Comparison of ENCODE assay signal across 11 mouse cellular contexts in genomic region chr9:51735180-51736034, GRCm38 (mm10). TPM values are rescaled to one million over a fixed set of nuclear protein-coding genes. Genes with fewer than 3 reads are reported as not detected.
DNase-seq lines count a peak whose midpoint lies in the region; ATAC-seq and TF ChIP-seq lines count a peak whose summit lies in the region.
"Had no signal": no experiment of that assay in that cellular context is flagged by ENCODE, and none has a peak within 500 bp of the region (broad histone marks: within the 10 kb centered on the region; RNA-seq: fewer than 3 reads in every experiment).

No protein-coding gene starts in this region.

- H3K4me2 ChIP-seq in liver, embryonic 11.5 days: no peak overlapping the region
- 0 out of 2 replicates have a peak overlapping the region, but pooled peaks have one; percentile 6 for H3K4me2 ChIP-seq in forebrain, embryonic 15.5 days (replicated peaks)
- H3K4me2 ChIP-seq in limb, embryonic 11.5 days (ENCODE audit: low read depth, severe bottlenecking): no peak overlapping the region
- no peak overlapping the region for H3K4me2 ChIP-seq in midbrain, embryonic 16.5 days (ENCODE audit: low read length)
- H3K4me2 ChIP-seq in intestine, postnatal 0 days (replicated peaks; ENCODE audit: low read depth): no peak overlapping the region

- H3K4me1 ChIP-seq in liver, embryonic 11.5 days (replicated peaks; ENCODE audit: control insufficient read depth, insufficient read depth, low read length): no peaks in the 10 kb centered on the region
- H3K4me1 ChIP-seq in forebrain, embryonic 15.5 days: peaks cover 32% of the 10 kb centered on the region
- H3K4me1 ChIP-seq in limb, embryonic 11.5 days (ENCODE audit: control insufficient read depth, insufficient read depth, low read length): peaks cover 5% of the 10 kb centered on the region; the same call in 1 of the 2 replicates
- H3K4me1 ChIP-seq in midbrain, embryonic 16.5 days (ENCODE audit: control insufficient read depth, insufficient read depth, low read length): peaks cover 20% of the 10 kb centered on the region
- no peaks in the 10 kb centered on the region for H3K4me1 ChIP-seq in intestine, postnatal 0 days (replicated peaks; ENCODE audit: control insufficient read depth, insufficient read depth, low read length)
- H3K4me1 ChIP-seq: heart, embryonic 10.5 days had no signal

- DNase-seq in liver: peak; percentile 5
- no peak for DNase-seq in liver, embryonic 11.5 days (ENCODE audit: low spot score)
- peak; percentile 25 for DNase-seq in limb, embryonic 11.5 days (ENCODE audit: low spot score)
- no peak for DNase-seq in thymus, postnatal 4 days
- DNase-seq in right cerebral cortex, postnatal 36 days (ENCODE audit: low spot score in 2 of 2): no peak
- DNase-seq: cerebellum, adult 11 months; left cerebral cortex, postnatal 4 days had no signal

- H3K27me3 ChIP-seq in liver, embryonic 11.5 days (replicated peaks; ENCODE audit: control insufficient read depth, insufficient read depth, low read length): no peaks in the 10 kb centered on the region
- no peaks in the 10 kb centered on the region for H3K27me3 ChIP-seq in forebrain, embryonic 15.5 days
- no peaks in the 10 kb centered on the region for H3K27me3 ChIP-seq in limb, embryonic 11.5 days (ENCODE audit: control insufficient read depth, insufficient read depth, low read length)
- no peaks in the 10 kb centered on the region for H3K27me3 ChIP-seq in midbrain, embryonic 16.5 days (ENCODE audit: control insufficient read depth, insufficient read depth, low read depth, low read length)
- no peaks in the 10 kb centered on the region for H3K27me3 ChIP-seq in intestine, postnatal 0 days (replicated peaks; ENCODE audit: control insufficient read depth, insufficient read depth, low read length)

- H3K4me3 ChIP-seq in liver, embryonic 11.5 days (ENCODE audit: low read depth, low read length): no peak overlapping the region
- H3K4me3 ChIP-seq in forebrain, embryonic 15.5 days: no peak overlapping the region
- no peak overlapping the region for H3K4me3 ChIP-seq in limb, embryonic 11.5 days (ENCODE audit: low read depth, low read length)
- H3K4me3 ChIP-seq in midbrain, embryonic 16.5 days (ENCODE audit: low read depth, low read length): no peak overlapping the region
- no peak overlapping the region for H3K4me3 ChIP-seq in intestine, postnatal 0 days (ENCODE audit: low read depth, low read length)
- H3K4me3 ChIP-seq: heart, embryonic 10.5 days had no signal

- no peak for TF ChIP-seq CTCF in intestine, postnatal 0 days (IDR thresholded peaks at IDR 0.05; ENCODE audit: low read depth)

- ATAC-seq in liver, embryonic 11.5 days (replicated peaks; ENCODE audit: low FRiP score): no peak
- peak; percentile 68 for ATAC-seq in forebrain, embryonic 15.5 days (replicated peaks)
- no peak for ATAC-seq in limb, embryonic 11.5 days (ENCODE audit: insufficient number of reproducible peaks, low FRiP score, low TSS enrichment, low read depth)
- ATAC-seq in midbrain, embryonic 16.5 days: 0 out of 2 replicates have a peak, but pooled peaks have one; percentile 23
- ATAC-seq in intestine, postnatal 0 days: no peak

- 61% methylated on average over 9 of the region's 9 CpGs for WGBS in liver, embryonic 11.5 days
- WGBS in forebrain, embryonic 15.5 days: 25% methylated on average over 9 of the region's 9 CpGs
- 42% methylated on average over 9 of the region's 9 CpGs for WGBS in limb, embryonic 11.5 days
- WGBS in midbrain, embryonic 16.5 days: 47% methylated on average over 9 of the region's 9 CpGs
- 45% methylated on average over 9 of the region's 9 CpGs for WGBS in intestine, postnatal 0 days

- H3K9ac ChIP-seq in liver, embryonic 11.5 days (ENCODE audit: low read depth, low read length): no peak overlapping the region
- H3K9ac ChIP-seq in forebrain, embryonic 15.5 days (replicated peaks): peak overlapping the region; percentile 24; the same call in 1 of the 2 replicates
- no peak overlapping the region for H3K9ac ChIP-seq in limb, embryonic 11.5 days (ENCODE audit: low read length)
- H3K9ac ChIP-seq in midbrain, embryonic 16.5 days (ENCODE audit: low read depth, low read length): no peak overlapping the region
- no peak overlapping the region for H3K9ac ChIP-seq in intestine, postnatal 0 days (ENCODE audit: low read depth, low read length)

- no peak overlapping the region for H3K27ac ChIP-seq in liver, embryonic 11.5 days (ENCODE audit: low read depth, low read length)
- peak overlapping the region; percentile 60 for H3K27ac ChIP-seq in forebrain, embryonic 15.5 days (replicated peaks)
- H3K27ac ChIP-seq in limb, embryonic 11.5 days (replicated peaks; ENCODE audit: low read depth, low read length): no peak overlapping the region
- peak overlapping the region; percentile 17; the same call in 1 of the 2 replicates for H3K27ac ChIP-seq in midbrain, embryonic 16.5 days (ENCODE audit: low read length)
- no peak overlapping the region for H3K27ac ChIP-seq in intestine, postnatal 0 days (ENCODE audit: low read depth, low read length)
- H3K27ac ChIP-seq: heart, embryonic 10.5 days had no signal

- no peaks in the 10 kb centered on the region for H3K9me3 ChIP-seq in liver, embryonic 11.5 days (ENCODE audit: control insufficient read depth, low read length)
- no peaks in the 10 kb centered on the region for H3K9me3 ChIP-seq in forebrain, embryonic 15.5 days
- H3K9me3 ChIP-seq in limb, embryonic 11.5 days (ENCODE audit: control insufficient read depth, low read length): no peaks in the 10 kb centered on the region
- H3K9me3 ChIP-seq in midbrain, embryonic 16.5 days (replicated peaks; ENCODE audit: control insufficient read depth, low read length, poor library complexity, severe bottlenecking): no peaks in the 10 kb centered on the region
- no peaks in the 10 kb centered on the region for H3K9me3 ChIP-seq in intestine, postnatal 0 days (ENCODE audit: control insufficient read depth)
- H3K9me3 ChIP-seq: heart, embryonic 10.5 days had no signal

- H3K36me3 ChIP-seq in liver, embryonic 11.5 days (ENCODE audit: control insufficient read depth, insufficient read depth, low read length): no peaks in the 10 kb centered on the region
- H3K36me3 ChIP-seq in forebrain, embryonic 15.5 days: no peaks in the 10 kb centered on the region
- no peaks in the 10 kb centered on the region for H3K36me3 ChIP-seq in limb, embryonic 11.5 days (ENCODE audit: control insufficient read depth, insufficient read depth, low read length)
- no peaks in the 10 kb centered on the region for H3K36me3 ChIP-seq in midbrain, embryonic 16.5 days (ENCODE audit: control insufficient read depth, insufficient read depth, low read length)
- no peaks in the 10 kb centered on the region for H3K36me3 ChIP-seq in intestine, postnatal 0 days (ENCODE audit: control insufficient read depth, insufficient read depth)
- H3K36me3 ChIP-seq: heart, embryonic 10.5 days had no signal

RNA-seq across cellular contexts. Expression of gene Arhgap20, which starts 29.7 kb away (rescaled TPM):
- 0.29 and 0.38 TPM in 2 replicates for polyA plus RNA-seq in liver, embryonic 11.5 days (2014; fragmentation: Nextera tagmentation; extraction: Ambion mirVana)
- polyA plus RNA-seq in forebrain, embryonic 15.5 days (2015; fragmentation: Nextera tagmentation; extraction: Ambion mirVana): 11.8 and 14.6 TPM in 2 replicates
- 0.81 and 1.8 TPM in 2 replicates for polyA plus RNA-seq in limb, embryonic 11.5 days (2014; fragmentation: Nextera tagmentation; extraction: Ambion mirVana)
- 17.5 and 18.8 TPM in 2 replicates for polyA plus RNA-seq in midbrain, embryonic 16.5 days (2015; fragmentation: Nextera tagmentation; extraction: Ambion mirVana)
- polyA plus RNA-seq in intestine, postnatal 0 days (2015; fragmentation: Nextera tagmentation; extraction: Ambion mirVana): 2.2 and 2.3 TPM in 2 replicates

Comparison
In these comparisons a context has a peak if more than half of its experiments do, and no peak if none do; other contexts are left out.
1. DNase-seq: peak in liver (single experiment) and limb, embryonic 11.5 days (single experiment); none in liver, embryonic 11.5 days (single experiment), thymus, postnatal 4 days (single experiment) and right cerebral cortex, postnatal 36 days (0 of 2).
2. ATAC-seq: peak in forebrain, embryonic 15.5 days (single experiment) and midbrain, embryonic 16.5 days (single experiment); none in liver, embryonic 11.5 days (single experiment), limb, embryonic 11.5 days (single experiment) and intestine, postnatal 0 days (single experiment).
3. H3K27ac ChIP-seq: peak in forebrain, embryonic 15.5 days (single experiment) and midbrain, embryonic 16.5 days (single experiment); none in liver, embryonic 11.5 days (single experiment), limb, embryonic 11.5 days (single experiment) and intestine, postnatal 0 days (single experiment).